Mouse (Mus musculus): ENCODE measurements around the gene Krt5.
"Not testable (repeated sequence)": the region's sequence is repeated elsewhere in the genome, so short reads cannot be mapped to it uniquely, and the experiment has no call there.

The Krt5 gene

DNA sequence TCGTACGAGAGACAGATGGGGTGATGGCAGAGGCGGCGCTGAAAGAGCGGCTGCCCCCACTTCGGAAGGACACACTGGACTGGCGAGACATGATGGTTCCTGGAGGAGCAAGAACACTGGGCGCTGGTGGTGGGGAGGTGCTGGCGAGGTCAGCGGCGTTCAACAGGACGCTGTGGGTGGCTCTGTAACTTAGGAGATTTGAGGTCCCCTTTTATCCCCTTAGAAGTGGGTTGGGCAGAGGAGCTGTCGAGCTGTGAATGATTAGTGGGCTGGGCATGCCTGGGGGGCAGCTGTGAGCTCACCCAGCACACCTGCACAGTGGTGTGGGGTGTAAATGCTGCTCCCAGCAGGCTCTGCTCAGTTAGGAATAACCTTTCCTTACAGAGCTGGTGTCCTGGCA, at the start of gene Krt5:
TSS of gene Krt5 (minus strand) at position 179 of the 400 bp plus-strand sequence.
- DNase-seq (ENCODE audit: low spot score), result no peak

GRCm38 (mm10) chr15:101742711-101743110, 30.0 kb upstream of the Krt5 start, which contains the start of gene Krt71:
Gene Krt71 (minus strand): TSS chr15:101743109.
- no peak for DNase-seq (ENCODE audit: low spot score)

- DNase-seq (ENCODE audit: low spot score), result no peak
These were observed 25.1 kb upstream of the Krt5 start for GRCm38 (mm10) chr15:101737786-101738185.

- no peak for DNase-seq (ENCODE audit: low spot score)
These were observed 18.0 kb upstream of the Krt5 start for GRCm38 (mm10) chr15:101730653-101731052.

DNA sequence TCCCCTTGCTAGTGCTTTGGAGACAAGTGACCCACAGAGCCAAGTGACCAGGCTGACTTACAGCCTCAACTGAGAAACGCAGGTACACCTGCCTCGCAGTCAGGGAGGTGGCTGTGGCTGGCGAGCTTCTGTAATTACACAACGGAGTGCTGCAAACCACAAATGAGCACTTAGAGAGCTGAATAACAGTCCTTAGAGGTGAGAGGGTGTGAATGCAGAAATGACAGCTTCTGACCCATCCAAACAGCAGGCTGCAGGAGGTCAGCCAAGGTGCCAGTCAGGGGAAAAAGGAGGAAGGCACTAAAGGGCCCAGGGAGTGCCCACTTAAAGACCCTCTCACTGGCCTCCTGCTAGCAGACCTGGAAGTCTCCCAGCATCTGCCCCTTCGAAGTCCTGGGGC, 12.0 kb upstream of the Krt5 start:
- no peak for DNase-seq (ENCODE audit: low spot score)

DNA sequence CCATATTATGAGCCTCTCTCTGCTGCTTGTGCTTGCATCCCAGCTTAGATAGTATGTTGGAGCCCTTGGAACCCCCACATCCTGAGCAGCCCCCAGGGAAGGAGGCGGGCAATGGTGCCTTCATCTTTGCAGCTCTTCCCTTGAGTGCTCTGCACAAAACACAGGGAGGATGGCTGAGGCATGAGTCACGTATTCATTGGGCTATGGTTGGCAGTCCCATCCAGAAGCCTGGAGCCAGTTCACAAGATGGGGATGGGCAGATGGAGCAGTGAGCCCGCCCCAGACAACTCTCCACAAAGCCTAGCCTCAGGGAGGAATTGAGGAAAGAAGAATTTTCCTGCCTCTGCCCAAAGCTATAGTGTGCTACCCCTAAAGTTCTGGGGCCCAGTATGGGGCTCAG, 3.1 kb upstream of the Krt5 start:
- no peak for DNase-seq (ENCODE audit: low spot score)

DNA sequence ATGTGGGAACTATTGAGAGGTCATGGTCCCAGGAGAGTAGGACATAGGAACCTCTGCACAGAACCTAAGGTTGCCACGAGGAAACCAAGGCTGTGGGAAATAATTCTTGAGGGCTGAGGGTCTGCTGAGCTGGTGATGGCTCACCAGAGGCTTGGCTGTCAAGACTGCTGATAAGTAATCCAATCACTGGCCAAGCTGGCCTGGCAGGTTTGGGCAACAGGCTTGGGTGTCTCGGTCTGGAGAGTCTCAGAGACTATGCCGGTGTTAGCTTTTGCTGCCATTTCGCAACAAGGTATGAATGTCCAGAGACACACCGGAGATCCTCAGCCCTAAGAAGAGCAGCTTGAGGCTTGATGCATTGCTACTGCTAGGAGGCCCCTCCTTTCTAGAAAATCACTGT, 1.7 kb upstream of the Krt5 start:
- DNase-seq (ENCODE audit: low spot score), result no peak

DNA sequence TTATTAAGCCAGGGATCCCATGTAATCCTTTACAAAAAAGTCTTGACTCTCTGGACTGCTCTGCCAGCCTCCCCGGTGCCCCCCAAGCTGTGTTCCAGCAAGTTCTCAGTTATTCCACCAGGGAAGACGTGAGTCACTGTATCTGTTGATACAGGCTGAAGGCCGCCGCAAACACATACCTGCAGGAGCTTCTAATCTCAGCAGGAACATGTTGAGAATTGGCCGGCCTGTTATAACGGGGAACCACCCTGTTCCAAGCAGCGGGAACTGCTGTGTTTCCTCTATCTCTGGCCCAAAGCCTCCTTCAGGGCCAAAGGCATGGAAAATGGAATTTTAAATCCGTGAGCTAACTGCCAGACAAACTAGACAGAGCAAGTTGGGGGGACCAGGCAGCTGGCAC, 1.0 kb upstream of the Krt5 start:
- no peak for DNase-seq (ENCODE audit: low spot score)

DNA sequence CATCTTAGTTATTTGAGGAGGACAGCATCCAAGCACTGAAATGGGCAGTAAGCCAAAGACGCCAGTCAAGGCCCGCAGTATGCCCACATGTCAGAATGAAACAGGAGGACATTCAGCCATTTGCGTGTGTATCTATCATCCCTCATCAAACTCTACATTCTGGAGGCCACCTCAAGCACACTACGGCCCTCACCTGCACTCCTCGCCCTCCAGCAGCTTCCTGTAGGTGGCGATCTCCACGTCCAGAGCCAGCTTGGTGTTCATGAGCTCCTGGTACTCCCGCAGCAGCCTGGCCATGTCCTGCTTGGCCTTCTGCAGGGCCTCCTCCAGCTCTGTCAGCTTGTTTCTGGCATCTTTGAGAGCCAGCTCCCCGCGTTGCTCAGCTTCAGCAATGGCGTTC, 4.0 kb downstream of the Krt5 start:
- no peak for DNase-seq (ENCODE audit: low spot score)

DNA sequence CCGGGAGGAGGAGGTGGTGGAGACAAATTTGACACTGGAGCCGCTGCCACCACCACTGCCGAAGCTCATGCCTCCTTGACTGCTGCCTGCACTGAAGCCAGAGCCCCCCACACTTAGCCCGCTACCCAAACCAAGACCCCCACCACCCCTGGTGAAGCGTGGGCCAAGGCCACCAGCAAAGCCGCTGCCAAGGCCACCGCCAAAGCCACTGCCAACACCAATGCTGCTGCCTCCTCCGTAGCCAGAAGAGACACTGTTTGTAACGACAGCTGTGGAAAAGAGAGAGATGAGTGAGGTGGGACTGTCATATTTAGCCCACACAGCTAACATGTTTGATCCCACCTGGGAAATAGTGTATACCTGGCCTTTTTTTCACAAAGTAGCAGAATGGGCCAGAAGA, 5.2 kb downstream of the Krt5 start:
- no peak for DNase-seq (ENCODE audit: low spot score)

DNA sequence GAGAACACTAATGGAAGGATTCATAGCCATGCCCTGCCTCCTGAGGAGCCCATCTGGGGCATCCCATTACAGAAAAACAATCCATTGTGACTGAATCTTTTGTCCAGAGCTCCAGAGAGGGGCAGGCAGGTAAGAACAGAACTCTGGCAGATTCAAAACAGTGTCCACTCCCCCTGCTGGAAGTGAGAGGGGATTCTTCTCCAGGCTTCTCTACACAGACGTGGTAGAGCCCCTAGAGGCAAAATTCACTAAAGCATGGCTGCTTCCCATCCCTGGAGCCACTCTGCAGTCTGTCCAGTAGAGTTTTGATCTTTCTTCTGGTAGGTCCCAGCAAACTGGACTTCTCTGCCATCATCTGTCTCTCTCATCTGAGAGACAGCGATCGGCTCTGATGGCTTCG, 8.6 kb downstream of the Krt5 start:
- no peak for DNase-seq (ENCODE audit: low spot score)

DNA sequence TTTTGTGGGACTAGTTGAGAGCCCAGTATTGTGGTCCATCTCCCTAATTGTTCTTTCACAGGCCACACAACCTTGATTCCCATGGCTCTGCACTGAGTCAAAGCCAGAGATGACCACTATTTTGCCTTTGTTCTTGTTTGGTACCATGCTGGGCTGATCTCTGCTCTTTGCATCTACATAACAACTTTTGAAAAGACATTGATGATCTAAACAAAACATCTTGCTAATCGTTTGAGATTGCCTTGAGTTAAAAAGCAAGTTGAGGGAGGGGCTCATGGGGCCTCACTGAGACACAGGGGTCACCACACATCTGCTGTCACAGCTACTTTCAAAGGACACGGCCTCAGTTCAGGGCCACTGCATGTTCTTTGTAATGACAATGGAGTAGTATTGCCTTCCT, 10.3 kb downstream of the Krt5 start:
- no peak for DNase-seq (ENCODE audit: low spot score)

GRCm38 (mm10) chr15:101699866-101700265, 12.8 kb downstream of the Krt5 start:
- no peak for DNase-seq (ENCODE audit: low spot score)

DNA sequence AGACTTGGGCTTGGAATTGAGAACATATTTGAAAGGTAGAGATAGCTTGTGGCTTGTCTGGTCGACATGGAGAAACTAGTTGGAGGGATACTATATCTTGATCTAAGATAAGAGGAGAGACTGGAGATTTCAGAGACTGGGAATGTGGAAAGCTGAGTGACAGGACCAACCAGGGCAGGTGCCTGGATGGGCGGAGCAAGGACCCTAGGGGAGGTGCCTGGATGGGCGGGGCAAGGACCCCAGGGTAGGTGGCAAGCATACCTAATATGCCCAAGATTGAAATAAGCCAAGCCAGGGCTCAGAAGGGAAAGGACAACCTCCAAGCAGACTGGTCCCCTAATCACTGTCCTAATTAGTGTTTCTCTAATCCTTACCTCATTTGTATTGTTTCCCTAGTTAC, 13.5 kb downstream of the Krt5 start:
- DNase-seq (ENCODE audit: low spot score), result no peak

DNA sequence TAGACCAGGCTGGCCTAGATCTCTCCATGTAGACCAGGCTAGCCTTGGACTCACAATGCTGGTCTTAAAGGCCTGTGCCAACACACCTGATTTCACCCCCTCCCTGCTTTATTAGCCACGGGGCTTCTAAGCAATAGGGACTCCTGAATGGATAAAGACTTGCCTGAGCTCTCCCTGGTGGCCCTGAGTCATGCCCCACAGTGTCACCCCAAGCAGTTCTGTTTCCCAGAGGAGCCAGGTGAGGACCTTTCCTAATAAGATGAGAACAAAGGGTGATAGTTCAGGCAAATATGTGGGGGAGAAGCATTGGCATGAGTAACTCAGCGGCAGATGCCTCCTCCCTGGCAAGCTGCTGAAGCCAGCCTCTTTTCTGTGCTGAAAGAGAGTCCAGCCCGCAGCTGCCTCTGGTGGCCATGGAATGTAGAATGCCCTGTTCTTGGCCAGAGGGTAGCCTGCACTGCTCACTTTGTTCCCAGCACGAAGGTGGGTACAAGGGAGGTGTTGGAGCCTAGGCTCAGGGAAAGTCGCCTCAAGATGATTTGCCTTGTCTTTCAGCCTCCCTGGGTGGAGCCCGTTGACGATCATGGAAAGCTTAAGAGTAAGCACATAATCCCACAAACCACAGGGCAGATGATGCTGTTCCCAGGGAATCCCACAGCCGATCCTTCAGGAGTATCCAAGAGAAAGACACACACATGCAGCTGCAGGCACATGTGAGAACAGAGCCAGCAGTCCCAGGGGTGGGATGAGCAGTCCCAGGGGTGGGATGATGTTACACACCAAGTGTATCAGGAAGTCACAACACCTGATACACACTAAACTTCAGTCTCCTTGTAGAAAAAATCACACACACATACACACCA, 15.1 kb downstream of the Krt5 start:
- no peak for DNase-seq (ENCODE audit: low spot score)

DNA sequence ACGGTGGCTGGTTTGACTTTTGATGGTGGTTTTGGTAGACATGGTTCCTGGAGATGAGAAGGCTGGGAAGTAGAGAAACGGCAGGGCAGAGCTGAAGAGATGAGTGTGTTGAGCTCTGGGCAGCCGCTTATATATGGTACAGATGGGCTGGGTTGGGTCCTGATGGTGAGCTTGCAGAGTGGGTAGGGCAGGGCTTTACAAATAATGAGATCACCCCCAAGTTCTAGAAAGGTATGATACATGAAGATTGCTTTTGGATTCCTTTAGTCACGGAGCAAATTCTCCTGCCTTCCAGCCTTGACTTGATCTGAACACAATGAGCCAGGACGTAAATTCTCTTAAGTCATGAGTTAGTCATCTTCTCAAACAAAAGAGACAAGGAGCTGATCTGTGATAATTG, 18.5 kb downstream of the Krt5 start, which contains the start of gene Krt6a:
TSS of gene Krt6a (minus strand) at position 101 of the 400 bp plus-strand sequence.
- no peak for DNase-seq (ENCODE audit: low spot score)

DNA sequence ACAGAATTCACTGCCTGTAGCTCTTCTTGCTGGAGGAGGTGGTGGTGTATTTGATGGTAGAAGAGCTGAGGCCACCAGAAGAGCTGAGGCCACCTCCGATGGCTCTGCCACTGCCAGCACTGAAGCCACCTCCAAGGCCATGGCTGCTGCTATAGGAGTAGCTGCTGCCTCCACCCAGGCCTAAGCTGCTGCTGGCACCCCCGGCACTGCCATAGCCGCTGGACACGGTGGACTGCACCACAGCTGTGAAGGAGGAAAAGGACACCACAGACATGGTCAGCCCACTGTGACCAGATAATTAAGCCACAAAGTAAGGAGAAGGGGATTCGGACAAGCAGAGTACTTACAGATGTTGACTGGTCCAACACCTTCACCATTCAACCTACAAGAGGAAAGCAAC, 22.2 kb downstream of the Krt5 start:
- not testable (repeated sequence) for DNase-seq (ENCODE audit: low spot score)

DNA sequence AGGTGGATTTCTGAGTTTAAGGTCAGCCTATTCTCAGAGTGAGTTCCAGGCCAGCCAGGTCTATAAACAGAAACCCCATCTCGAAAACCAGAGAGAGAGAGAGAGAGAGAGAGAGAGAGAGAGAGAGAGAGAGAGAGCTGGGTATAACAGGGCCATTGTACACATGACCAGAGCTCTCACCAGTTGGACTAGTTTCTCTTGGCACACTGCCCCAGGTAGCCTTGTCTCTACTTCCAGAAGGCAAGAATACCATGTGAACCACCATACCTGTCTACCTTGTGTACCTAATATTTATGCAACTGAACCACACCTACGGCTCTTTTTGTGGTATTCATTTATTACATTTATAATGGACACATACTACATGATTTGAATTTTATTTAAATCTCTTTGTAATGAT, 24.5 kb downstream of the Krt5 start:
- no peak for DNase-seq (ENCODE audit: low spot score)

- DNase-seq (ENCODE audit: low spot score), result no peak
These were observed 32.5 kb downstream of the Krt5 start, which contains the start of gene Krt6b for GRCm38 (mm10) chr15:101680187-101680586. Gene Krt6b (minus strand): TSS chr15:101680287.

DNA sequence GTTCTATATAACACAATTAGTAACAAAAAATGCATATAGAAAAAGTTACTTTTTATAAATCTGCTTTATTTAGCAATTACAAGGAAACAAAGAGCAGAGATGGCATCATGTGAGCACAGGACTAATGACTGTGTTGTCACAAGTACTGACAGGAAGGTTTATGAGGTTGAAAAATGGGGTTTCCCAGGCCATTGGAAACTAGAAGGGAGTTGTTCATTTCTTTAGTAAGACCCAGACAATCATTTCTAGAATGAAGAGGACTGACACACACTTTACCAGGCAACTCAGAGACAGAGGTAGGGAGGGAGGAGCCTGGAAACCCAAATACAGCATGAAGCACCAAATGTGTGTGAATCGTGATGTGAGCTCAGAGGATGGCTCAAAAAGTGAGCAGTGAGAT, 36.7 kb downstream of the Krt5 start:
- no peak for DNase-seq (ENCODE audit: low spot score)
